Mouse (Mus musculus) layer of hippocampus, postnatal 25 days (tissue): ENCODE measurements around the gene Zbtb8os. TPM values are rescaled to one million over a fixed set of nuclear protein-coding genes. Genes with fewer than 3 reads are reported as not detected.

ENCODE experiments used
- DNase-seq, 2 experiments: peaks; one replicate each; pipeline ENCODE4 v3.0.0; 2022; ENCODE audit warnings: mixed read lengths in 2 of 2, low spot score in 1 of 2; ENCODE audit errors: extremely low spot score in 1 of 2
- total RNA-seq, 2 experiments: library from RNA; stranded (reverse); gene quantifications; 2 replicates each; pipeline ENCODE4 v1.2.3; 2021

Zbtb8os gene
- total RNA-seq, 2 experiments from 2014 or later = 30.5 to 33.9 TPM

DNA sequence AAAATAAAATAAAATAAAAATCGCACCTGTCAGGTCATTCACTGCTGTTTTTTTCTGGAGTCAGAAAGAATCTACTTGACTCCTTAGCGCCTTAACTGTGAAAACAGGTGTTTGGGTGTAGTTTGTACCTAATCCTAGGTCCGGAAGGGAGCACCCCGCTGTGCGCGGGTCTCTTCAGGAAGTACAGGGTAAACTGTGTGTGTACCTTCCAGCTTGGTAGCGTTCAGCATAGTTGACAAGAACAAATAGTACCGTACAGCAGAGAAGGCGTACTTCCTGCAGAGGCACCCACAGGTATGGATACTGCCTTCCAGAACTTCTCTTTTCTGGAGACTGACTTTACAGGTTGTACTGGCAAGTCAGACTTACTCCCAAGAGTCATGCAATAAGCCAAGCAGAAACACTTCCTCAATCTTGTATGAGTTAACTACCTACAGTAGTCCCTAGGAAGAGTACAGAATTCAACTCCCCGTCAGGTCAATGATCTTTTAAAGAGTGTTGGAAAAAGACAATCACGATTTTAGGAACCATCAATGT is 38.8 kb downstream of the Zbtb8os start:
- no peak for DNase-seq

DNA sequence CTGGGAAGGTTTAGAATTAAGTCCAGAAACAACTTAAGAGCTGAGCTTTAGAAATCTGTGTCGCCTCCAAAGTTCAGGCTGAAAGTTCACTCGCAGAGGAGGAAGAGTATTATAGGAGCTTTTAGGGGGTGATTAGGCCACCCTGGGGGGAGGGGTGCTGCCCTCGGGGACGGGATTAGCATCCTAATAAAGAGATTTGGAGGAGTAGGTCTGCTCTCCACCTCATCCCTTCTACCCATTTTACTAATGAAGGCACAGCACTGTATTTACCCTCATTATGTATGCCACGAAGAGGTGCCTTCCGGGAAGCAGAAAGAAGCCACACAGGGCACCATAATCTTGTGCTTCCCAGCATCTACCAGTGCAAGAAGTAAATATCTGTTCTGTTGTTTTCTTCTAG is 39.5 kb downstream of the Zbtb8os start:
- DNase-seq = no peak

DNA sequence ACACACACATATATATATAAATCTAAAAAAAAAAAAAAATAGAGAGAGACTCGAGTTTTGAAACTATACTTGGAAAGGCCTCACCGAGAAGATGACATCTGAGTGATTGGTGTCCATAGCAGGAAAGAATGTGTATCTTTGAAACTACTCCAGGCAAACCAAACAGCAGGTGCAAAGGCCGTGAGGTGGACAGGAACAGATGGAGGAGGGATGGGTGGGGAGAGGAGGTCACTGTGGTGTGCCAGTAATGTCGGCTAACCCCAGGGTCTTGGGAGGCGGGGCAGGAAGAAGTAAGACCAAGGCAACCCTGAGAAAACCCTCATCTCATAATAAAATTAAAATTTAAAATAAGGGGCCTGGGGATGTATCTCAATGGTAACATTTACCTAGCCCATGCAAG is 40.3 kb downstream of the Zbtb8os start:
- no peak for DNase-seq

DNA sequence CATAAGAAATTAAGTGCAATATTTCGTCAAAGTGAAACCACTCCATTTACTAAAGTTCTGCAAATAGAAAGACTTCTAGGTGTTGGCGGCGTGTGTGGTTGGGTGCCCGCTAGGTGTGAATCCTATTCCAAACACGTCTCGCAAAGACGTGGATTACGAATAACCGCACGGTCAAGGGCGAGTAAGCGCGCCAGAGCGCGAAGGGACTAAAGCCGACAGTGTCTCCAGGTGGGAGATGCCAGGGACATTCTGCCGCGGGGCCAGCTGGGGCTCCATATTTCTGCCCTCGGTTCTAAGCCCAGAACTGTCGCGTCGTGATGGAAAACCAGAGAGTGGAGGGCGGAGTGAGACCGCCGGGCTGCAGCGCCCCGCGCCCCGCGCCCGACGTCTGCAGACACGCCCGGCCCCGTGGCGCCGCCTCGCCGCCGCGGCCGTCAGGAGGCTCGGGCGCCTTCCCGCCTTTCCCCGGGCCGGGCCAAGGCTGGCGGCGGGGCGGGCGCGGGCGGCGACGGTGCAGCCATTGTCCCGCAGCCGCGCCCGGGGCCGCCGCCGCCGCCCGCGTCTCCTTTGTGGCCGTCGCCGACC is 41.6 kb downstream of the Zbtb8os start:
- DNase-seq = peak; percentile 16 to 31

DNA sequence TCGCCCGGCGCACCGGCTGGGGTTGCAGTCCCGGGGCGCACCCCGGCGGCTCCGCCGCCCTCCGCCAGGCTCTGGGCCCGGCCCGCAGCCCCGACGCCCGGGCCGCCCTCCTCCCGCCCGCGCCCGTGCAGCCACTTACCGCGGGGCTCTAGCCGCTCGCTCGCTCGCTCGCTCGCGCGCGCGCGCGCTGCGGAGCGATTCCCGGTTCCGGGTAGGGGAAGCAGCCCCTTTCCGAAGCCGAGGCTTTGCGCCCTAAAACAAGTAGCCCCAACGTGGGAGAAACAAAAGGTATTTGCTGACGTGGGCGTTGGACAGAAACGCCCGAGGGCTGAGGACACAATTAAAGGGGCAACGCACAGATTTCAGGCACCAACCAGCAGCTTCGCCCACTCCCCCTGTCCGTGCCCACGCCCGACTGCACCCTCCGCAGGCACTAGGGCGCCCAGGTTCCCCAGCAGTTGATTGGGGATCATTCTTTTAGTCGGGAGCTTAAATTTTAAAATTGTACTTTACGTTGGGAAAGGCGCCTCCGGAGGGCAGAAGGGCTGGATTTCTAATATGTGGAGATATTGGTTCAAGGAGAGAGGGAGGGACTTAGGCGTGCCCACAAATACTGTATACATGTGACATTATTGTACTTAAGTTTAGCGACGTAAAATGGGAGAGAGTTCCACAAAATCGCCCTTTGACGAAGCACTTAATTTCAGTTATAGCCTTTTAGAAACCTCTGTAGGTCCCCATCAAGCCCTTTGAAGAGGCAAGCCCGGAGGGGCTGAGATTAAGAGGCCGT is 42.3 kb downstream of the Zbtb8os start, which contains the start of gene Zbtb8a:
Gene Zbtb8a, minus strand, starts transcription at position 516 of the 790 bp plus-strand sequence.
- peak; percentile 25 to 26 for DNase-seq

DNA sequence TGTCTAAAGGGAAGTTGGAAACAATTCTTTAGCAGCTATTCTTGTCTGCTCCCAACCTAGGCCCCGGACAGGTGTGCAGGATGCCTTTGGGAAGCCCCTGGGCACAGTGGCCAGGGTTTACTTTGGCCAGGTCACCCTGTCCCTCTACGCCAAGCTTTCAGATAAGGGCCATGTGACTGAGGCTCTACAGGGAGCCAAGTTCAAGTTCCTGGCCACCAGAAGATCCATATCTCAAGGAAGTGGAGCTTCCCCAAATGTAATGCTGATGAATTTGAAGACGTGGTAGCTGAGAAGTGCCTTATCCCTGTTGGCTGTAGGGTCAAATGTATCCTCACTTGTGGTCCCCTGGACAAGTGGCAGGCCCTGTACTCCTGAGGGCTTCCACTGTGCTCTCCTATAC is 44.3 kb downstream of the Zbtb8os start:
- no peak for DNase-seq

DNA sequence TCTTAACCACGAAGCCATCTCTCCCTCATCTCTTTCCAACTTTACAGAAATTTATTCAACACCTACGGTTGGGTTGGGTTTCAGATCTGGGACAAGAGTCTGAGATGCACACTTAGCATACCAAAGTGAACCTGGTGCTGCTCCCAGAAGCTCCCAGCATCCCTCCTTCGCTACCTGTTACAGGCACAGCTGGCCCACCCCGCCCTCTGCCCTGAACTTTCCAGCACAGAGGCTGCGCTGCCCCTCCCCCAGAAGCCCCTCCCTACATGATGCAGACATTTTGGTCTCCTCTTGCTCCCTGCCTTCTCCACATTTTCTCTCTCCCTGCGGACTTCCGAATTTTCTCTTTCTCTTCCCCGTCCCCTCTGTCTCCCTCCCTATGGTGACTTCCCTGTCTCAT is 45.7 kb downstream of the Zbtb8os start:
- no peak for DNase-seq

DNA sequence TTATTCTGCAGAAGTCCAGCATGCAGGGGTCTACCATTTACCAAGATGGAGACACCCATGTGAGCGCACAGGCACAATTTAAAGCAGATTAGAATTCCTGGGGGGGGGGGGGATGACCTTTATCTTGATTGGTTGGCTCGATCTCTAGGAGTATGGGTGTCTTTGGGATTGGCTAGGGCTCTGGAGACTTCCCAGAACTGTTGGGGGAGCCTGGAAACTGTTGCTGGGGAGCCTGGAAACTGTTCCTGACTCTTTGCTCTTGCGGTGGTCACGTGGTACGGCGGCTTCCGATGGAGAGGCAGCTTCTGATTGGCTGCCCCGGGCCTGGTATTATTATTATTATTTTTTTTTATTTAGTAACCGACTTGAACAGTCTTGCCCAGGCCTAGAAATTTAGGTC is 46.5 kb downstream of the Zbtb8os start:
- DNase-seq = no peak

DNA sequence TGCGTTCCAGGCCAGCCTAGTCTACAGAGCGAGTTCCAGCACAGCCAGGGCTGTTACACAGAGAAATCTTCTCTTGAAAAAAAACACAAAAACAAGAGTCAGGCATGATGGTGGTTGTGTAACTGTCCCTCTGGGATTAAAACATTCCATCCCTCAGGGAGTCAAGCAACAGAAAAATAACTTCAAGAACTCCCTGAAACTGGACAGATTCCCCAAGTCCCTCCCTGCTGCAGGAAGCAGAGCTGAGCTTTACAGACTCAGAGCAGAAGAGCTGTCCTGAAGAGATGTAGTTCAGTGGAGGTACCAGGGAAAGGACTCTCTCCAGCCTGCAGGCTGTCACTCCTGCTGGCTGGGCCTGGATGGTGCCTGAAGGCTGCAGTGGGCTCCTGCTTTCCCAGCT is 47.0 kb downstream of the Zbtb8os start:
- no peak for DNase-seq

DNA sequence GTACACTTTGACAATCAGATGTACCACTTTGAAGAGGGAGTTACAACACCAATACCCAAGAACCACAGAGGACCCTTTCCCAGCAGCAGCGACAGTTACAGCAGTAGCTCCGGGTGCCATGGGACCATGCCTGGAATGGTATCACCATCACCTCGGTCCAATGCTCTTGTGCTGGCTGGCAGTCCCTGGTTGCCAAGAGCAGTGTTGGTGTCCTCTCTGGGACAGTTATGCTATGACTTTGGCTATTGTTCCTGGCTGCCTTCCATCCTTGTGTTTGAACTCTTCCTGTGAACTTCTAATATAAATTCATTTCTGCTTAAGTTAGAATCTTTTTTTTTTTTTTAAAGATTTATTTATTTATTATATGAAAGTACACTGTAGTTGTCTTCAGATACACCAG is 48.1 kb downstream of the Zbtb8os start:
- no peak for DNase-seq

DNA sequence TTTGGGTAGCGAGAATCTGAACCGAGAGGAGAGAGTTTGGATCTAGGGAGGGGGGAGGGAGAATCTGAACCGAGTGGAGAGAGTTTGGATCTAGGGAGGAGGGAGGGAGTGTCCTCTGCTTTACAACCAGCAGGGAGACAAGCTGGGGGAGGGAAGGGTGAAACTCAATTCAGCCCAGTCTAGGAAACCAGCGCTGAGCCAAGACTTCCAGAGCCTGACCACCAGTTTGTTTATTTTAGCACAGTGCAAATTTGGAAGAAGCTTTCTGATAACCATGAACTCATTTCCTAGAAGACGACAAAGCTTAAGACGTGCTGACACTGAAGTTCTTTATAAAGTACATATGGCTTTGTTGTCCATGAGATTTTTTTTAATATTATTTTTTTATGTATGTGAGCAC is 48.9 kb downstream of the Zbtb8os start:
- DNase-seq = no peak

DNA sequence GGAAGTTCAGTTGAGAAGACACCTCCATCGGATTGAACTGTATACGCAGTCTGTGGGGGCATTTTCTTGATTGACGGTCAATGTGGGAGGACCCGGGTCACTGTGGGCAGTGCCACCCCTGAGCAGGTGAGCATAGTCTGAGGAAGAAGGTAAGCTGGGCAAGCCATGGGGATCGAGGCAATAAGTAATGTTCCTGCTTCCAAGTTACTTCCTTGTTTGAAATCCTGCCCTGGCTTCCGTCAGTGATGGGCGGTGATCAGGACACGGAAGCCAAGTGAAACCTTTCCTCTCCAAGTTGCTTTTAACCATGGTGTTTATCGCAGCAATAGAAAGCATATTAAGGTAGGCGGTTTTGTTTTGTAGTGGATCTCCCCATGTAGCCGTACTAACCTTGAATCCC is 50.2 kb downstream of the Zbtb8os start:
- DNase-seq = no peak

DNA sequence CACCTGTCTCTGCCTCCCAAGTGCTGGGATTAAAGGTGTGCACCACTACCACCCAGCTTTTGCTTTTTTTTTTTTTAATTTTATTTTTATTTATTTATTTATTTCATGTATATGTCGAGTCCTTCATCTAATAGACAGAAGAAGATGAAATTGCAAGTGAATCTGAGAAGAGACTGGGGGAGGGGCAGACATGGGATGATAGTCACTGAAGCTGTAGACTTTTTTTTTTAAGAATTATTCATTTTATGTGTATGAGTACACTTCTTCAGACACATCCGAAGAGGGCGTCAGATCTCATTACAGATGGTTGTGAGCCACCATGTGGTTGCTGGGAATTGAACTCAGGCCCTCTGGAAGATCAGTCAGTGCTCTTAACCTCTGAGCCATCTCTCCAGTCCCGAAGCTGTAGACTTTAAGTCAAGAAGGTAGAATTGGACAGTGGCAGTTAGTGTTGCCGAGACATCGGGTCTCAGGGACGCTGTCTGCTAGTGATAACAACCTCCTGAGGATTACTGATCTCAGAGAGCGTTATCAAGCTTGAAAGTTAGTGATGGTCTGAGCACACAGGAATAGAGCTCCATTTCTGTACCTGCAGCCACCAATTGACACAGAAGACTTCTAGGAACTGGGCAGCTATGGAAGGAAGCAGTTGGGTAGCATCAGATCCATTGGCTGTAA is 50.9 kb downstream of the Zbtb8os start:
- DNase-seq = no peak

DNA sequence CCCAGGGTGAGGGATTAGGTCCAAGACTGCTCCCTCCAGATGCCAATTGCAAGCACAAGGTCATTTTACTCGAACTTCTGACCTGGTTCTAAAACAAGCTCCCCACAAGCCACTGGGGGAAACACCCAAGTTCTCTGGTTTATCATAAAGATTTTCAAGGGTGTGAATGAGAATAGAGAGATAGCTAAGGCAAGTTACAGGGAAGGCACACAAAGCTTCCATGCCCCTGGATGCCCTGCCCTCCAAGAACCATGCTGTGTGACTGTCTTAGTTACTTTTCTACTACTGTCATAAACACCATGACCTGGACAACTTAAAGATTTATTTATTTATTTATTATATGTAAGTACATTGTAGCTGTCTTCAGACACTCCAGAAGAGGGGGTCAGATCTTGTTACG is 51.5 kb downstream of the Zbtb8os start:
- DNase-seq = no peak

DNA sequence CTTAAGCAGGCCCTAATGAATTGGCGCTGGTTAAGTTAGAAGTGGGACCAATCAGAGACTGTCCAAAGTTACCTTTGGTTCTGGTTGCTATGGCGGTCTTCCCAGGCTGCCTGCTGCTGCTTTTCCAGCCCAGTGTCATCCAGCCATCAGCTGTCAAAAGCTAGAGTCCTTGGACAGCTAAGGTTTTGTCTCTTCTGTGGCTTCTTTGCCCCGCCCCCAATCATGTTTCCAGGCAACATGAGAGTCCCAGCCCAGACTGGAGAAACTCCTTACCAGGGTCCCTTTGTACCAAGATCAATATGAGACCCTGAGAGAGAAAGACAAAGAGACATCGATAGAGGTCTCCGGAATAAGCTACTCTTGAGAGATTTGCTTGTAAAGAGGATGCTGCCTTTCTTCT is 52.9 kb downstream of the Zbtb8os start:
- no peak for DNase-seq

DNA sequence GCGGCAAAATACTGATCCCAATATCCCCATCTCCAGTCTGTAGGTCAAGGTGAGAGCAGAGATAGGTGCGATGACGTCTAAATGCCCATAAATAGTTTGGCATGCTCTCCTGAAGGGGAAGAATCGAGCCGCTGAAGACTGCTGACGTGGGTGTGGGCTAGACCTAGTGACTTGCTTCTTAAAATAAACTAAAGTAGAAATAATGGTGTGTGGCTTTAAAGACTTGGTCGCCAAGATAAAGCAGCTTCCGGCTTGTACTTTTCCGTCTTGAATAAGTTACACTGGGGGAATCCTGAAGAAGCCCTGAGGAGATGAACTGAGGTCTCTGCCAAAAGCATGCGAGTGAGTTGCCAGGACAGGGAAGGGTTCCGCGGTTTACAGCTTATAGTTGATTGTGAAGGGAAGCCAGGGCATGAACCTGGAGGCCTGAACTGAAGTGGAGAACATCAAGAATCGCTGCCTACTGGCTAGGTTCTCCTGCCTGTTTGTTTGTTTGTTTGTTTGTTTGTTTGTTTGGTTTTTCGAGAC is 54.8 kb downstream of the Zbtb8os start:
- no peak for DNase-seq

DNA sequence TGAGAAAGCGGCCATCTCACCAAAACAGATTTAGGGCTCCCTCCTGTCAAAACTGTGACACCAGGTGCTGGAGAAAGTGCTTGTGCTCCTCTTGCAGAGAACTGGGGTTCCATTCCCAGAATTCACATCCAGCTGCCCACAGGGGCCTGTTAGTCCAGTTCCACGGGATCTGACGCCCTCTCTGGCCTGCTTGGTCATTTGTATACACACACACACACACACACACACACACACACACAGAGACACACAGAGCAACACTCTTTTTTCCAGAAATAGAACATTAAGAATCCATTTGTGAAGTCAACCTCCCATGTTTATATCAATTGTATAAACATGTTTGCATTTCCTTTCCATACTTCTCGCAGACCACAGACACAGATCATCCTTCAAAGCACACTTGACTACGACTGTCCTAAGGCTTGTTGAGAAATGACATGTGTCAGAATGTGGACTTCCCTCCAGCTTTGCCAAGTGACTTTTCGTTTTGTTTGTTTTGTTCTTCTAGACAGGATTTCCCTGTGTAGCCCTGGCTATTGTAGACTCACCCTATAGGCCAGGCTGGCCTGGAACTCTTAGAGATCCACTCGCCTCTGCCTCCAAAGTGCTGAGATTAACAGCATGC is 55.6 kb downstream of the Zbtb8os start:
- DNase-seq = no peak

DNA sequence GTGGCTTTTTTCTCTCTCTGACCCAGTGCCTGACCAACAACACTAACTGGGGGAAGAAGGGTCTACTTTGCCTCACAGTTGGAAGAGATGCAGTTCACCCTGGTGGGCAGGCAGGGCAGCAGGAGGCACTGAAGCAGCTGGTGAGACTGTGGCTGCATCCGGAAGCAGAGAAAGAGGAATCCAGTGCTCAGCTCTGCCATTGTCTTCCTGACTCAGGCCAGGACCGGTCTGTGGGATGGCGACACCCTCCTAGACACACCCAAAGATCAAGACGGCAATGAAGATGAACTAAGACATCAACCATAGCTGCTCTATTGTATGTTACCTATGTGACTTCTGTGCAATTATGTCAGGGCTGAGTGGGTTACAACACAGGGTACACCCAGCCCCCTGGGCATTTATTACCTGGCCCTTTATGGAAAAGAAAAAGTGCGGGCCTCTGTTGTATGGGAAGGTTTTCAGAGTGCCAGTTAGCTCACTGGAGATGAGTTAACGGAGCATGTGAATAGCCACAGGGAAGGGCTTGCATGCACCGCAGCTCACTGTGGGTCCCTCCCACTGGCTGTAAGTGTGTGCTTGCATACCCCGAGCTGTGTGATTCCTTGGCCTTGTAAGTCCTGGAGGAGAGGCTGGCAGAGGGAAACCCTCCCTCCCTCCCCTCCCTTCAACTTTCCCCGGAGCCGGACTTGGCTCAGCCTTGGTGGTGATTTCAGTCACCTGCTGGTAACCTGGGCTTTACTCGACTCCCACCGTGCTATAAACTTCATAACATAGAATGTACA is 58.8 kb downstream of the Zbtb8os start:
- no peak for DNase-seq

DNA sequence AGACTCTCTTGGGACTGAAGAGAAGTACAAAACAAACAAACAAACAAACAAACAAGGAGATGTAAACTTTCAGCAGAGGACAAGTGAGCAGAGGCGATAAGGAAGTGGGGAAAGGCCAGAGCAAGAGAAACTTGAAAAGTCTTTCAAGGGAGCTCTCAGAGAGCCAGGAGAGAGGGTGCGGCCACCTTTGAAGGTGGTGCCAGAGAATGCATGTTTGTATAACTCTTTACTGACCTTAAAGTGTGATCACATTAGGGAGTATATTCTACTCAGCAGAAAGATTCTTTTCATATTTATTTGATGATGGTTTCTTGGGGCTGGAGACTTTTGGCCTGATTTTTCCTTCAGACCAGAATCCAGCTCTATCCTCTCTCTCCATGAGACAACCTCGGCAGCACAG is 61.5 kb downstream of the Zbtb8os start:
- no peak for DNase-seq

DNA sequence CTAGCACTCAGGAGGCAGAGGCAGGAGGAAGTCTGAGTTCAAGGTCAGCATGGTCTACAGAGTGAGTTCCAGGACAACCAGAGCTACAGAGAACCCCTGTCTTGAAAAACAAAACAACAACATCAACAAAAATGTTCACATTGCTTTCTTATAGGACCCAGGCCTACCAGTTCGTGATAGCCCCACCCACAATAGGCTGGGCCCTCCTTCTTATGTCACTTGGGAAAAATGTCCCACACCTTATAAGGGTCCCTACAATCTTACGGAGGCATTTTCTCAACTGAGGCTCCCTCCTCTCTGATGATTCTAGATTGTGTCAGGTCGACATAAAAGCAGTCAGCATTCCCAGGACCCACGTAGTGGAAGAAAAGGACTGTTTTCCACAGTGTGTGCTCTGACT is 64.3 kb downstream of the Zbtb8os start:
- DNase-seq = no peak
